Mouse (Mus musculus) MEL (cell line): Measurements from ENCODE around the gene Med27.

Experiments used
- CHD2 ChIP-seq: IDR thresholded peaks from 2 replicates; pipeline ENCODE4 v1.6.1; 2011; ENCODE audit warnings: low read length, improper control_type of control experiment
- CTCF ChIP-seq, 3 experiments: IDR thresholded peaks in 2 of 3; conservative IDR thresholded peaks in 1 of 3; 2 replicates each; pipeline ENCODE4 v1.5.1; 2011 to 2012; ENCODE audit warnings: low read length in 3 of 3, low read depth in 2 of 3, mild to moderate bottlenecking in 2 of 3, improper control_type of control experiment in 1 of 3, inconsistent platforms in 1 of 3, mixed read lengths in 1 of 3, moderate library complexity in 1 of 3; ENCODE audit not compliant: control insufficient read depth in 1 of 3, insufficient read depth in 1 of 3, poor library complexity in 1 of 3, severe bottlenecking in 1 of 3
- E2F4 ChIP-seq: IDR thresholded peaks from 2 replicates; pipeline ENCODE4 v1.6.1; 2011; ENCODE audit warnings: low read depth, low read length, improper control_type of control experiment, borderline replicate concordance
- ELF1 ChIP-seq: IDR thresholded peaks from 2 replicates; pipeline ENCODE4 v1.6.1; 2014; ENCODE audit warnings: low read depth, mild to moderate bottlenecking, inconsistent platforms, low read length, improper control_type of control experiment, moderate library complexity
- EP300 ChIP-seq, 2 experiments: IDR thresholded peaks; 2 replicates each; pipeline ENCODE4 v1.6.1; 2011; ENCODE audit warnings: improper control_type of control experiment in 2 of 2, low read length in 2 of 2, low read depth in 1 of 2, mild to moderate bottlenecking in 1 of 2
- GATA1 ChIP-seq: IDR thresholded peaks from 2 replicates; pipeline ENCODE4 v1.6.1; 2011; ENCODE audit warnings: low read depth, low read length, improper control_type of control experiment
- MYC ChIP-seq: IDR thresholded peaks from 2 replicates; pipeline ENCODE4 v1.6.1; 2011; ENCODE audit warnings: low read depth, mild to moderate bottlenecking, low read length, improper control_type of control experiment, moderate library complexity
- NELFE ChIP-seq: IDR thresholded peaks from 2 replicates; pipeline ENCODE4 v1.6.1; 2011; ENCODE audit warnings: low read depth, low read length, improper control_type of control experiment
- POLR2A ChIP-seq, 2 experiments: IDR thresholded peaks; 2 replicates each; pipeline ENCODE4 v1.6.1; 2011 to 2012; ENCODE audit warnings: low read length in 2 of 2, mild to moderate bottlenecking in 2 of 2, control low read depth in 1 of 2, improper control_type of control experiment in 1 of 2, low read depth in 1 of 2, moderate library complexity in 1 of 2; ENCODE audit not compliant: control insufficient read depth in 1 of 2, insufficient read depth in 1 of 2, poor library complexity in 1 of 2
- POLR2AphosphoS5 ChIP-seq: IDR thresholded peaks from 2 replicates; pipeline ENCODE4 v1.6.1; 2012; ENCODE audit warnings: low read depth, borderline replicate concordance, mild to moderate bottlenecking, inconsistent platforms, low read length, moderate library complexity, mixed read lengths
- TCF12 ChIP-seq: IDR thresholded peaks from 2 replicates; pipeline ENCODE4 v1.6.1; 2014; ENCODE audit warnings: low read depth, mild to moderate bottlenecking, inconsistent platforms, low read length, improper control_type of control experiment, moderate library complexity
- USF1 ChIP-seq: IDR thresholded peaks from 2 replicates; pipeline ENCODE4 v1.6.1; 2014; ENCODE audit warnings: low read depth, mild to moderate bottlenecking, inconsistent platforms, low read length, improper control_type of control experiment, moderate library complexity

DNA sequence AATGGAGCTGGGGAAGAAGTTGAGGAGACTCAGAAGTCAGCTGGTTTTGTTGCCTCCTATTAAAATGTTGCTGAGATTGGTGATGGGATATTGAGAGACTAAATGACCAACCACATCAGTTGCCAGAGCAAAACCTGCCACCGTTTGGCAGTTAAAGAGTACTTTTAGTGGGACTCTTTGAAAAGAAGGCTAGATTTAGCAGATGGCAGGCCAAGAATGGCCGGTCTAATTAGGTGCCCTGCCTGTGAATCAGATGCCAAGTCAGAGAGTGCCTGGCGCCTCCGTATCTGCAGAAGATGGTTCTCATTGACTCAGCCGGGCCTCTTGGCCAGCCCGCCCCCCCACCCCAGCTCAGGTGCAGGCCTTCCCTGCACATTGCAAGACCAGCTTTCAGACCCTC lies 173.6 kb downstream of the Med27 start:
- TF ChIP-seq CTCF (IDR thresholded peaks at IDR 0.05 in 2 of 3, conservative IDR thresholded peaks at IDR 0.05 in 1 of 3; ENCODE audit: control insufficient read depth in 1 of 3, insufficient read depth in 1 of 3, low read depth in 2 of 3, low read length in 3 of 3, poor library complexity in 1 of 3, severe bottlenecking in 1 of 3) (no peak), EP300 (IDR thresholded peaks at IDR 0.05; ENCODE audit: low read depth in 1 of 2, low read length in 2 of 2) (no peak), E2F4 (no peak), USF1 (no peak), TCF12 (no peak), POLR2A (IDR thresholded peaks at IDR 0.05; ENCODE audit: control insufficient read depth in 1 of 2, insufficient read depth in 1 of 2, low read depth in 1 of 2, low read length in 2 of 2, poor library complexity in 1 of 2) (no peak), MYC (no peak), ELF1 (no peak), POLR2AphosphoS5 (no peak), GATA1 (no peak), CHD2 (no peak), NELFE (no peak)
